Mouse (Mus musculus) heart, adult 11 months (tissue): ENCODE measurements around the gene Syne2.

Experiments
- DNase-seq: peaks from one replicate; pipeline ENCODE4 v3.0.0; 2022

Syne2 gene

DNA sequence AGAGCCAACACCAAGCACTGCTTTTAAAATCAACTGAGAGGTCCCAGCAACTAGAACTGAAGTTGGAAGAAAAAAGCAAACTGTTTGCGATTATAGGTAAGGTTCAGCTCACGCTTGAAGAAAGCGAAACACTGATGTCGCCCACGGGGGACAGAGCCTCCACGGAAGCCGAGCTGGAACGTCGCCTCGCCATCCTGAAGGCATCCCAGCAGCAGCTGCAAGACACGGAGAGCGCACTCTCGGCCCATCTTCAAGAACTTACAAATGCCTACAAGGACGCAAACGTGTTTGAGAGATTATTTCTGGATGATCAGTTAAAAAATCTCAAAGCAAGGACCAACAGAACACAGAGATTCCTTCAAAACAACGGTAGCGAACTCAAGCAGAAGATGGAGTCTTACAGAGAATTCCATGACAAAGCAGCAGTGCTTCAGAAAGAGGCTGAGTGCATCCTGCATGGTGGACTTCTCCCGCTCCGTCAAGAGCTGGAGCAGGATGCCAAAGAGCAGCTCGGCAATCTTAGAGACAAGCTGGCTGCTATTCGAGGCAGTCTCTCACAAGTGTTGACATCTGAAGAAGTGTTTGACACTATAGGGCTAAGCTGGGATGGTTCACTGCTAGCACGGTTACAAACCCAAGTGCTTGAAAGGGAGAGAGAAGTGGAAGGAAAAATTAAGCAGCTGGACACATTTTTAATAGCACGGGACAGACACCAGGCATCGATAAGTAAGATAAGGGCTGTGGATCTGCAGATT, 148.7 kb downstream of the Syne2 start:
- DNase-seq, result peak; percentile 52

DNA sequence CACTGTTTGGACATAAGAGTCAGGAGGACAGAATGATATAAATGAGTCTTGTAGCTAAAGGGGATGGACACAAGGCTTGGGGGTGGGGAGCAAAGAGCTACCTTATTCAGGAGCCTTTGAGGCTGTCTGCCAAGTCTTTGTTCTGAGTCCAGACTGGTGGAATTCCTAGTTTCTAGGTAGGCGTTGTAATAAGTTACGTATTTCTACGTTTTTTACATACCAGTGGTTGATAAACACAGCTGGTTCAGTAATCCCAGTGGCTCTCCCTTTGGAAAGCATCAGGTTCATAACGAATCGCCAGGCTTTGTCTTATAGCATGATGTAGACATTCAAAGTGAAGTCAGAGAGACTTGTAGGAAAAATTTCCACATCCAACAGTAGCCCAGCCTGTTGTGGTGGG, 161.1 kb downstream of the Syne2 start:
- DNase-seq, result no peak

DNA sequence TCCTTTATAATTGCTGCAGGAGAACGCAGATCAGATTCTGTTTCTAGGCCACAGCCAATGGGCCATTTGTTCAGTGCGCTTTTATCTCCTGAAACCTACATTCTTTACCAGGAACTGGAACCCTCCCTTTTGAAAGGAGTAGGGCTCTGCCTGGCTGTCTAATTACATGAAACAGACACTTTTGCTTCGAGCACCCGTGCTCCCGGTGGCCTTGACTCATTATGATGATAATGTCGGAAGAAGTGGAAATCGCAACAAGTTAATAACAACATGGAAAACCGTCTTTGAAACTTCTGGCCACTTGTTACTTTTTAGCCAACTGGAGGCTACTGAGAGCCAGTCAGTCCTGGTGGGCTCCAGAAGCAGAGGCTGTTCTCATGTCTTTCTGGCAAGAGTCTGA, 165.4 kb downstream of the Syne2 start:
- no peak for DNase-seq

DNA sequence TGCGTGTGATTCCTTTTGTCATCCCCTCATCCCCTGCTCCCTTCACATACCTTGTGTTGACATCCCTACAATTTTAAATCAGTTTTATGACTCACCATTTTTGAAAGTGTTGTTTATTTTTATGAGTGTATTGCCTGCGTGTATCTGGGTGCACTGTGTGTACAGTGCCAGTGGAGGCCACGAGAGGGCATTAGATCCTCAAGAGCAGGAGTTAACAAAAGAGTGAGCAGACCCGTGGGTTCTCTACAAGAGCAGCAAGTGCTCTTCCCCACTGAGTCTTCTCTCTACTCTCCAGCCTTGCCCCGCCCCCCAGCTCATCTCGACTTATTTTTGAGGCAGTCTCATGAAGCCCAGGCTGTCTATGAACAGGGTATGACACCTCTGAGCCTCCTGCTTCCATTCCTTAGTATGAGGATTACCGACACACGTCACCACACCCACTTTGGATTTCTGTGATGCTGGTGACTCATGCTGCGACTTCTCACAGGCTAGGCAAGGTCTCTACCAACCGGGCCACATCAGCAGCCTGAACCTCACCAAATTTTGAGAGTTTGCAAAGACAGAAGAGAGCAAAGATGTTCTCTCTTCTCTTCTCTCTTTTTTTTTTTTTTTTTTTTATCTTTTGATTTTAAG, 174.4 kb downstream of the Syne2 start:
- DNase-seq, result no peak

DNA sequence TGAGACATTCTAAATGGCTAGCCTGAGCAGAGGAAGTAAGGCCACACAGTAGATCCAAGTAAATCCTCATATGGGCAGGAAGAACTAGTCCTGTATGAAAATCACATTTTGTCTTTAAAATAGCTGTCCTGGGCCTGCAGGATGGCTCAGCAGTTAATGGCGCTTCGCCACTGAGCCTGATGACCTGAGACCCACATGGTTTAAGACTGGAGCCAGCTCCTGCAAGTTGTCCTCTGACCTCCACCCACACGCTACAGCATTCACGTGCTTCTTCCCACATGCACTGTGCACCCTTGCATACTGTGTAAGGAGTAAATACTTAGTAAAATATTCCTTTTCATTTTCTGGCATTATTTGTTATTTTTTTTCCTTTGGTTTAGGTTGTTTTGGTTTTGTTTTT, 175.0 kb downstream of the Syne2 start:
- no peak for DNase-seq

DNA sequence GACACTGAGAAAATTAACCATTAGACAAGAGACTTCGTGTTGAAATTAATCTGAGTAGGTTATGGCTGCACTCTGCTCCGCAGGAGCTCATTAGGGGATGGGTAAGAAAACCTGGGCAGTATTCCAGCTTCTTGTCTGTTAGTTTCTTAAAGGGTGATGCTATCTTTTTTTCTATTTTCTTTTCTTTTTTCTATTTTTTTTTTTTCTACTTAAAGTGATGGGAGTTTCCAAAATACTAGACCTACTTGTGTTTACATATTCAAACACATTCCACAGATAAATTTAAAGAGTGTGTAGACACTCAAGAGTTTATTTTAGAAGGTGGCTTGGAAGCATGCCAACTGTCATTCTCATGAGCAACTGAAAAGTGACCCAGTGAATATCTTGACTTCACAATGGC, 177.2 kb downstream of the Syne2 start:
- no peak for DNase-seq

DNA sequence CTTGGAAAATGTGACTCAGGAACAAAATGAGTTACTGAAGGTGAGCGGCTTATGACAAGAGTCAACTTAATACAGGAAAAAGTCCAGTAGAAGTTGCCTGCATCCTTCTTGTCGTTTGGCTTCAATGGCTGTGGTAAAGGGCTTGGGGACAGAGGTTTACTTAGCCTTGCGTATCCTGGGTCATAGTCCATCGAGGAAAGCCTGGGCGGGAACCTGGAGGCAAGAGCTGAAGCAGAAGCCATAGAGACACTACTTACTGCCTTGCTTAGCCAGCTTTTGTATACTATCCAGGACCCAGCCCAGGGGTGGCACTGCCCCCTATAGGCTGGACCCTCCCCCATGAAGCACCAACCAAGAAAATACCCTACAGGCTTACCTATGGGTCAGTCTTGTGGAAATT, 179.6 kb downstream of the Syne2 start:
- DNase-seq, result no peak

DNA sequence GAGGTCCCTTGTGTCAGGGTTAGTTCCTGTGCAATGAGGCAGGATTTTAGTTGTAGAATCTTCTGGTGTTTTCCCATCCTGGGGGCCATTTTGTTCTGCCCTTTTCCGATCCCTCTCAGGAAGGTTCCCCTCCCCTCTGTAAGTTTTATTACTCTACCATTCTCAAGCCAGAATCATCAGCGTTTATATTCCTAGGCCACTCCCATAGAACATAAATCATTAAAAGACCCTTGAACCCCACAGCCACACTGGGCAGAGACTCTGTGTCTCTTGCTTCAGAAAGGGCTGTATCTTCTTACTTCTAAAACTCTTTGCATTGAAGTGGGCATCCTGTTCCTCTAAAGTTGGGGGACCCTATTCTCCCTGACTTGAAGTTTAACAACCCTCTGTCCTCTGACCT, 180.5 kb downstream of the Syne2 start:
- no peak for DNase-seq

DNA sequence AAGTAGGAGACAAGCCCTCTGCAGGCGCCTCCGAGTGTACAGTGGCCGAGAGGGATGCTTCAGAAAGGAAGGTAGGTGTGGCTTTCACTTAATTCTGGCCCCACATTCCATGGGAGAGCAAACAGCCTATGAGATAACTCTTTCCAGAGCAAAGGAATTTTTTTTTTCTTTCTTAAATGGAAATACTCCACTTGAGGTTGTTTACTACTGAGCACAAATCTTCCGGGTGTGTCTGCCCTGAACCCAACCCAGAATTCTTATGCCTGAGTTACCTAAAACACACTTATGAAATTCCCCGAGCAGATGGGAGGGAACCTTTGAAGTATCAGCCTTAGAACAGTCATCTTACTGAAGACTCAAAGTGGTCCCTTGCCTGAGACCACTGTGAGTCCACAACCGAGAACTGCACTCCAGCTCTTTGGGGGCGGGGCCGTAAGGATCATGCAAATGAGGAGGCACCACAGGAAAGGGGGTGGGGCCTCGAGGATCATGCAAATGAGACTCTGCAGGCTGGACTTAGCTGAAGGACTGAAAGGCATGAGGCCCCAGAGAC, 186.8 kb downstream of the Syne2 start:
- peak; percentile 94 for DNase-seq

DNA sequence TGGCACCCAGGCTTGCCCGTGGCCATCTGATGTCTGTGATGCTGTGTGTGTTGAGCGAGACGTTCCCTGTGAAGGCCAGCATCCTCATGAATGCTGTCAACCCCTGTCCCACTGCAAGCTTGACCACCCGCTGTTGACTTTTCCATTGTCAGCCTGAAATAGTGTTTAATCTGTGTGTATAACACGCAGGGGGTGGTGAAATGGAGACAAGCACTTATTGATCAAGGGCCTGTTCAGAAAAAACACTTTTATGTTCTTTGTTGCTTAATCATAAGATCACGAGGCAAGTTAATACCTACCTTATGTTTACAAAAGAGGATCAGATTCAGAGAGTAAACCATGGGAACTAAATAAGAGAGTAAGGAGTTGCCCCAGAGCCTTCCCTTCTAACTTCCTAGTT, 191.1 kb downstream of the Syne2 start:
- no peak for DNase-seq

DNA sequence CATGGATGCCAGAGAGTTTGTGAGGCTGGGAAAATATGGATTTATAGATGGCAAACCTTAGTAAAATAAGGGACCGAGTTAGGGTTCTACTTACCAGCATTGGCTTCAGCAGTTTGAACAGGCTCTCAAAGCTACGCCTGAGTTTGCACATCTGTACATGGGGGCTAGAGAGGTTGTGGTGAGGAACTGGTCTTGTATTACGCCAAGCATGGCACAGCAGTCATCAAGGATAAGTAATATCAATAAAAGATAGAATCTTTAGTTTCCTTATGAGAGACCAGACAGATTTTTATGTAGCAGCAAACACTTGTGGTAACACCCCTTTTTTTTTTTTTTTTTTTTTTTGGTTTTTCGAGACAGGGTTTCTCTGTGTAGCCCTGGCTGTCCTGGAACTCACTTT, 194.9 kb downstream of the Syne2 start:
- DNase-seq, result no peak

DNA sequence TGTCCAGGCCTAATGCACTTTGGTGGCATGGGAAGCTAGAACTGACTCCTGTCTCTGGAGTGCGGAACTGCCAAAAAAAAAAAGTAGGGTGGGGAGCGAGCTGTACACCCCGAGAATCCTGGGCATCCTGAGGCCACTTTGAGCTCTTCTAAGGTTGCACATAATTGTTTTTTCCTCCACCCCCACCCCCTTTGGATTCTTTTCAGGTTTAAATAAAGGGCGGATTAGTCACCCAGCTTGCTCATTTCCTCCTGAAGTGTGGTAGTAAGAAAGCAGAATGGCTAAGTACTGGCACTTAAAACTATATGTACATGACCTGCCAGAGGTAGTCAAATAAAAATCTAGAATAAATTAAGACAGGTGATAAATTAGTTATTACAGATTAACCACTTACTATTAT, 195.5 kb downstream of the Syne2 start:
- no peak for DNase-seq

DNA sequence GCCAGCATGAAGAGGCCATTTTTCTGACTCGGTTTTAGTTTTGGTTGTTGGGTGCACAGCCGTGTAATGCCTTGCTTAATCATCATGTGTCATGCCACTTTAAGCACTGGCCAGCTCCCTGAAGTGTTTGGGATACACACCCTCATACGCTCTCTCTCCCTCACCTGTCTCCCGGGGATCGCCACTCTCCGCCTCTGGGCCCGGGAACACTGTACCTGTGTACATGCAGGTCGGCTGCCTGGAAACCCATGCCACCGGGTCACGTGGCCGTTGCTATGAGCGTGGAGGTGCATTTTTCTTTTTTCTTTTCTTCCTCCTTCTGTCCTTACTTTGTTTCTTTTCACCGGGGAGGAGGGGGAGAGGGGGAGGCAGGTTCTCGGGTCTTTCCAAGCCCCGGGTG, 197.1 kb downstream of the Syne2 start:
- DNase-seq, result no peak

DNA sequence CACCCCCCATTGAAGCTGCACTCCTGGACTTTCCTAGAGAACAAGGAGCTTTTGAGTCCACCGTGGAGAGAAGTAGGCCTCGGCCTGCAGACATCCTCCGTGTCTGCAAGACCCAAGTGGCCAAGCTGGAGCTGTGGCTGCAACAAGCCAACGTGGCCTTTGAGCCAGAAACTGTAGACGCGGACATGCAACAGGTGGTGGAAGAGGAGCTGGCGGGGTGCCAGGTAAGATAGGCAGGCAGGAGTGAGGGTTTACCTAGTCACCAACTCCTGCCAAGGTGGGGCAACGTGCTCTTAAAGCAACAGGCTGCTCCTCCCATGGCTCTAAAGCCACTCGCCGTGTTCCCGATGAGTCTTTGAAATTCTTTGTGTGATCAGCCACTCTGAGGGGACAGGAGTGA, 197.6 kb downstream of the Syne2 start:
- DNase-seq, result peak; percentile 90

DNA sequence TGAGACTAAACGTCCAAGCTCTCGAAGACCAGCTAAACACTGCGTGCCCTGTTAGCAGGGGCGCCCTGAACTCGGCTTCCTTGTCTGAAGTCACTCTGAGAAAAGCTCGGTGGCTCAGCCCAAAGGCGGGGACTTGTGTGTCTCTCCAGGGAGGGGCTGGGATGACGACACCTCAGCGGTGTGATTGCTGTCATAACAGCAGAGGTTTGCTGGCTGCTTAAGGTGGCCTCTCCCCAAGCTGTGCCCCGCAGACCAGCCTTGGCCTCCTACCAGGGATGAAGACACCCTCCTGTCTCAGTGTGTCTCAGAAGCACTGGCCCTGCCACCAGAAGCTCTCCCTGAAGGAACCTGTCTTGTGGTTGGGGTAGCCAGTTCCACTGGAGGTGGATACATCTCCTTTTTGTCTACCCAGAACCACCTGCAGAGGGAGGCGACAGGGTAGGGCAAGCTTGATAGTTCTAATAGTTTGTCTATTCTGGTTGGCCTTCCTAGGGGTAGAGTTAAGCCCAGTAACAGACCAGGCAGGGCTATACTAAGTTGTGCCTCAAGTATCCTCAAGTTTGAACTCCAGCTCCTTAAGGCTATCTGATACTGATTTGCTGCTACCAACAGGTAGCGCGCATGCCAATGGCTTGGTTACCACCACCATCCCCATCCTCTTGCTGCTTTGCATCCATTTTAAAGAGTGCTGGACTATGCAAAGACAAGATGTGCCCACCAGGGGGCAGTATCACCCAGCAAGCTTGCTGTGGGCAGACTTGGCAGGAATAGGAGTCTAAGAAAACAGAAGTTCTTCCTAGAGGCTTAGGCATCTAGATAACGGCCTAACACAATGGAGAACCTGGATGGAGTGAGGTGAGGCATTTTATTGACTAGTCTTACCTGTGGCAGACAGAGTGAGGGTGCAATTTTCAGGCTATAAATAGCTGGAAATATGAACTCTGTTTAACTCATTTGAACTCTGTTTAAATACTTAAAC, 198.5 kb downstream of the Syne2 start:
- DNase-seq, result peak; percentile 90

DNA sequence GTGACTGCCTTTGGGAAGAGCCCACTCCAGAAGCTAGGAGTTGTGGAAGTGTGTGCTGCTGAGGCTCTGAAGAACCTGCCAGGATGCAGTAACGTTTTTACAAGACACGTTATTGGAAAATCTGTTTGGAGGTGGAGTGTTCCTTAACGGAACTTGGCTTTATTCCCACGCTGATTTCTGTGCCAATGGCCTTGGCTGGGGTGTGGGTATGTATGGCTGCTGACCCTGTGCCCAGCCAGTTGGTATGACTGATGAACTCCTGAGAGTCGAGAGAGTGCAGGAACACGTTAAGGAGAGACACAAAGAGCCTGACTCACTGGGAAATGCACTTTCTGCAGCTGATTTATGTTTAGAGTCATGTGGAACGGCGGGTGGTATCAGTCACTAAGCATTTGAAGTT, 200.7 kb downstream of the Syne2 start:
- no peak for DNase-seq

DNA sequence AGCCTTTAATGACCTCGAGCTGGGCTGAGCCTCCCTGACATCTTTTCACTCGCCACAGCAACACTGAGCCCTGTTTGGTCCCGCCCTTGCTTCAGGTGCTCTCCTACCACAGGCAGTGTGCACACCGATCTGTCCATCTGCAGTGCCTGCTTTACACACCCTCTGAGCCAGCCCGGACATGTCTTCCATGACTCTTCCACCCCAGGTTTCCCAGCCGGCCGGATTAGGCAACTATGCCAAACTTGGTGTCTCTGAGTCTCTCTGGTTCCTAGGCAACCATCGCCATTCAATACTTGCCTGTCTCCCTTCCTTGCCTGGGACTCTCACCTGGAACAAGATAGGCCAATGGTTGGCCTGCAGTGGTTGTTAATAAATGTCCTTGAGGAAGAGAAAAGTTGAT, 224.4 kb downstream of the Syne2 start:
- DNase-seq, result no peak

DNA sequence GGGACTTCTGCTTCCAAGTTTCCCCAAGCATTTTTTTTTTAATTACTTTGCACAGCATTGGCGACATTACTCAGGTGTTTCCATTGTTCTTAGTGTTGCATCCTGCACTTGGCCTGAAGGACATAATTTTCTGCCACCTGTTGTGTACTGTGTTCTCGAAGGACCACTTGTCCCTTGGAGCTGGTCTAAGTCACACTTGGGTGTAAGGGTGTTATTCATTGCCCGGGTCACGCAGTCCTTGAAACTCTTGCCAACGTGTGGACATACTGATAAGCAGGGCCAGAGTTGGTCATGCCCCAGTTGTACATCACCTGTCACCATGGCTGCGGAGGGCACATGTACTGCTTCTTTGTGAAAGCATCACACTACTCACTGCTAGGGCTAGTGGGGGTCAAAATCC, 228.6 kb downstream of the Syne2 start:
- DNase-seq, result no peak

DNA sequence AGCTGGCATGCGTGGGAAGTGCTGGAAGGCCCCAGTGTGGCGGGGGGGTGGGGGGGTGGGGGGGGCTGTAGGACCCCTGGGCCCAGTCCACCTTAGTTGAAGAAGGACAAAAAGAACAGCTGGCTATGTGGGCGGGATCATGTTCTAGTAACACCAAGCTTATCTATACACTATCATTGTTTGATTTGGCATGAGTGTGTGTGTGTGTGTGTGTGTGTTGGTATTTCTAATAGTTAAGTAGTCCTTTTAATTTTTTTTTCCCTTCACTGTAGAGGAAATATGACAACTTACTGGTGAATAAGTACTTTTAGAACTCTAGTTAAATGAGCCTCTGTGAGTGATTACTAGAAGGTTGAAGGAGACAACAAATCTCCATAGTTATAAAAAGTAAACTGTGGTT, 230.0 kb downstream of the Syne2 start:
- DNase-seq, result no peak

DNA sequence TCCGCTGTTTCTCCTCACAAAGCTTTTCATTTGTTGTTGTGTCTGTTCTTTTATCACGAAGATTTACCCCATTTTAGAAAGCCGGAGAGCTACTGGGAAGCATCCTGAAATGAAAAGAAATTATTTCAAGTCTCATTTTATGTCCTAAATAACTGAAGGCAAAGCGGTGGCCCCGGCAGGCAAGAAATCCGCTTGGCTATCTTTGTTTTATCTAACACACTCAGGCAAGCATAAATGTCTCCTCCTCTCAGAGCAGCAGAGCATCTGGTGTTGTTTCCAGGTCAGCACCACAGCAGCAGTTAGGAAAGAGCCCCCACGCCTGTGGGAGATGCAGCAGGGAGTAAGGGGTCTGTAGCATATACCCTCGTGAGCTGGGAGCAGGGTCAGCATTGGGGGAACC, 230.7 kb downstream of the Syne2 start:
- DNase-seq, result no peak

DNA sequence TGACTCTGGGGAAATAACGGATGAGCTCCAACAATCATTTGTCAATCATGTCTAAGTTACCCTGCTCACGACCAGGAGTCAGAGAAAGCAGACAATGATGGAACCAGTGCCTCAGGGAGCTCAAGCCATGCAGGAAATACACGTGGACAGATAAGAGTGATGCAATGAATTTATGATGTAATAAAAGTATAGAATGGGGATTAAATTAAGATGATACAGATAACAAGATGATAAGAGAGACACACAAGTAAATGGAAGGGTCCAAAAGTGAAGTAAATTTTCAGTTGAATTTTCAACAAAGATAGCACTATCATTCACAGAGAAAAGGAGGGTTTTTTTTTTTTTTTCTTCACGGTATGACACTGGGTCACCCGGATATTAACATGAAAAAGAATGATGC, 231.4 kb downstream of the Syne2 start:
- DNase-seq, result no peak

DNA sequence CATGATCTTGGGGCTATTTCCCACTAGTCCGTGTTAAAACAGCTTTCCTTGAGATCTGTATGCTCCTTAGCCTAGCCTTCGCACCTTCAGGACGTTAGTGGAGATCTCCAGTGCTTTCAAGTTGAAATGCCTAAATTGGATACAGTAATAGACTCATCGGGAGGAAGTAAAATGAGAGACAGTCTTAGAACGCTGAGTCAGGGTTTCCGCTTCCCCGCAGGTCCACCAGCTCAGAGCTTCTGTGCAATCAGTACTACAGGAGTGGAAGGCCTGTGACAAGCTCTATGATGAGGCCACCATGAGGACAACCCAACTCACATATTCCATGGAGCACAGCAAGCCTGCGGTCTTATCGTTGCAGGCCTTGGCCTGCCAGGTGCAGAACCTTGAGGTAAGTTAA, 233.9 kb downstream of the Syne2 start:
- no peak for DNase-seq

DNA sequence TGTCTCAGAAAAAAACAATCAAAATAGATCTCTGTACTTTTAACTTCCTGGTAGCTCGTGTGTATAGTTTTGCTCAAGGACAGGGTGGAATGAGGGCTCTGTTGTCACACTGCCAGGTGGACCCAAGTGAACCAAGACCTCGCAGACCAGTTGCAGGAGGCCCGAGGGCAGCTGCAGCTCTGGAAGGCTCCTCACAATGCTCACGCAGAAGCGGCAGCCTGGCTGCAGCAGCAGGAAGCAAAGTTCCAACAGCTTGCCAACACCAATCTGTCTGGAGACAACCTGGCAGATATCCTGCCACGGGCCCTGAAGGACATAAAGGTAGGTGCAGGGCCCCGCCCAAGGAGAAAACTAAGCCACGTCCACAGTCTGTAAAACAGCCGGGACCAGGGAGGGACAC, 236.7 kb downstream of the Syne2 start:
- DNase-seq, result no peak

DNA sequence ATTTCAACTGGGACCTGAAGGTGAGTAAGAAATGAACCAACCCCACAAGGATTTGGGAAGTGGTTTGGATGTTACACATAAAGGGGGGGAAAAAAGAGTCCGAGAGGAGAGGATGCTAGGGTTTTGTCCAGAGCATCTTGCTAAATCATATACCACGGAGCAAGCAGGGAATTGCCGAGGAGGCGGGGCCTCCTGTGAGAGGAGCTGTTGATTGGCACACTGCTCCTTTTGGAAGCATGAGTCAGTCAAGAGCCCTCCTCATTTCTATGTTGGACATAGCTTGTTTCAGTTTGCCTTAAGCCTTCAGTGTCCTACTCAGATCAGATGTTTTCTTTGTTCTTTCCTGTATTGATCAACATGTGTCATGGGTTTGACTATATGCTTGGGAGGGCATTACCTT, 245.1 kb downstream of the Syne2 start:
- DNase-seq, result no peak
